Mouse (Mus musculus): ENCODE measurements around the gene Scrn3. TPM values are rescaled to one million over a fixed set of nuclear protein-coding genes. Genes with fewer than 3 reads are reported as not detected.

The Scrn3 gene
- polyA plus RNA-seq, 1 experiment from 2014 or later: 7.7 TPM

DNA sequence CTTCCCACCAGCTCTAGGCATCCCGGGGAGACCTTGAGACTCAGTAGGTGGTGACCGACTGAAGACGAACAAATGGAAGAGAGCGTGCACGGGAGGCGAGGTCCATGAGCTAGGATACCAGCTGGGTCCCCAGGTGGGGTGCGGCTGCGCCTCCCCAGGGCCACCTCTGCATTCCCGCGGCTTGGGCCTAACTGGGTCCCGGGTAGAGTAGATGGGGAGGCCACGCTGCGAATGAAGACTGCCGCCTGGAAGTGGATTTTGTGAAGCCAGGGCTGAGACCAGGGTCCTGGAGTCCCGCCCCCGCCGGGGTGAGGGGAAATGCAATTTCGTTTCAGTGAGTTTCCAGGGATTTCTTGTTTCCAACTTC lies 34.7 kb upstream of the Scrn3 start:
- H3K9me3 ChIP-seq: no peaks in the 10 kb centered on the region
- no peaks in the 10 kb centered on the region for H3K36me3 ChIP-seq (replicated peaks)
- no peak overlapping the region for H3K9ac ChIP-seq
- ATAC-seq (replicated peaks): no peak
- H3K4me2 ChIP-seq: peak overlapping the region; percentile 31
- peaks cover 52% of the 10 kb centered on the region for H3K27me3 ChIP-seq (replicated peaks)
- H3K4me1 ChIP-seq: peaks cover 52% of the 10 kb centered on the region
- WGBS: under 1% methylated on average over 18 of the region's 18 CpGs
- H3K4me3 ChIP-seq: peak overlapping the region; percentile 24
- H3K27ac ChIP-seq: peak overlapping the region; percentile 65

GRCm38 (mm10) chr2:73278131-73278854 lies 34.1 kb upstream of the Scrn3 start:
- H3K9ac ChIP-seq: no peak overlapping the region
- peaks cover 52% of the 10 kb centered on the region for H3K27me3 ChIP-seq (replicated peaks)
- peak overlapping the region; percentile 34 for H3K4me2 ChIP-seq
- H3K27ac ChIP-seq: peak overlapping the region; percentile 65
- no peaks in the 10 kb centered on the region for H3K36me3 ChIP-seq (replicated peaks)
- ATAC-seq (replicated peaks): peak; percentile 83
- H3K9me3 ChIP-seq: no peaks in the 10 kb centered on the region
- peak overlapping the region; percentile 24; the same call in 1 of the 2 replicates for H3K4me3 ChIP-seq
- H3K4me1 ChIP-seq: peaks cover 46% of the 10 kb centered on the region
- under 1% methylated on average over 20 of the region's 20 CpGs for WGBS

DNA sequence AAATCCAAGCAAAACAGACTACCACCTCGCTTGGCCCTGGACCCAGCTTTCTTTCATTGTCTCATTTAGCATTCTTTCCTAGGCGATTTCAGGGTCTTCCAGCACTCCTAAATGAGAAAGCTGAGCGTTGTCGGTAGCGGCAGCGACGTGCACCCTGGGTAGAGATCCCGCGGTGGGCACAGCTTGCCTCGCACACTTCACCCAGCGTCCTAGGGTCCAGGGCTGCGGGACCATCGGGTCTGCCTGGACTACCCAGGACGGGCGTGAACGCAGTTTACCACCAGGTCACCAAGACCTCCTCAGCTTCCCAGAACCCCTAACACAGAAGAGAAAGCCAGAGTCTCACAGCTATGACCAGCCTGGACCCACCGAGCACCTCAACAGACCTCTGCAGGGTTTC lies 33.5 kb upstream of the Scrn3 start:
- WGBS: under 1% methylated on average over 17 of the region's 17 CpGs
- no peak overlapping the region for H3K9ac ChIP-seq
- peaks cover 41% of the 10 kb centered on the region for H3K4me1 ChIP-seq
- peak overlapping the region; percentile 34 for H3K4me2 ChIP-seq
- no peaks in the 10 kb centered on the region for H3K9me3 ChIP-seq
- H3K36me3 ChIP-seq (replicated peaks): no peaks in the 10 kb centered on the region
- H3K4me3 ChIP-seq: peak overlapping the region; percentile 4; the same call in 1 of the 2 replicates
- ATAC-seq (replicated peaks): peak; percentile 59
- H3K27ac ChIP-seq: peak overlapping the region; percentile 54
- H3K27me3 ChIP-seq (replicated peaks): peaks cover 48% of the 10 kb centered on the region

- no peak for ATAC-seq (replicated peaks)
- 2% methylated on average over 30 of the region's 31 CpGs for WGBS
- Histone ChIP-seq H3K36me3 (replicated peaks) (no peaks in the 10 kb centered on the region), H3K4me3 (peak overlapping the region; percentile 4; the same call in 1 of the 2 replicates), H3K9me3 (no peaks in the 10 kb centered on the region), H3K27me3 (replicated peaks) (peaks cover 48% of the 10 kb centered on the region), H3K4me1 (peaks cover 35% of the 10 kb centered on the region), H3K9ac (no peak overlapping the region), H3K4me2 (peak overlapping the region; percentile 34), H3K27ac (peak overlapping the region; percentile 54)
These were observed 32.9 kb upstream of the Scrn3 start for GRCm38 (mm10) chr2:73279271-73280038.

- Histone ChIP-seq H3K27ac (peak overlapping the region; percentile 29; the same call in 1 of the 2 replicates), H3K4me3 (peak overlapping the region; percentile 11; the same call in 1 of the 2 replicates), H3K9me3 (no peaks in the 10 kb centered on the region), H3K27me3 (replicated peaks) (peaks cover 48% of the 10 kb centered on the region), H3K4me1 (peaks cover 32% of the 10 kb centered on the region), H3K36me3 (replicated peaks) (no peaks in the 10 kb centered on the region), H3K9ac (no peak overlapping the region), H3K4me2 (peak overlapping the region; percentile 25; the same call in 1 of the 2 replicates)
- no peak for ATAC-seq (replicated peaks)
- 2% methylated on average over 33 of the region's 33 CpGs for WGBS
These were observed 31.9 kb upstream of the Scrn3 start for GRCm38 (mm10) chr2:73280356-73281047.

- no peaks in the 10 kb centered on the region for H3K9me3 ChIP-seq
- 0 out of 2 replicates have a peak overlapping the region, but pooled peaks have one; percentile 10 for H3K27ac ChIP-seq
- H3K27me3 ChIP-seq (replicated peaks): peaks cover 48% of the 10 kb centered on the region
- 10% methylated on average over 22 of the region's 22 CpGs for WGBS
- H3K4me2 ChIP-seq: peak overlapping the region; percentile 25; the same call in 1 of the 2 replicates
- H3K4me3 ChIP-seq: 0 out of 2 replicates have a peak overlapping the region, but pooled peaks have one; percentile 11
- H3K9ac ChIP-seq: no peak overlapping the region
- no peak for ATAC-seq (replicated peaks)
- peaks cover 32% of the 10 kb centered on the region for H3K4me1 ChIP-seq
- no peaks in the 10 kb centered on the region for H3K36me3 ChIP-seq (replicated peaks)
These were observed 31.2 kb upstream of the Scrn3 start for GRCm38 (mm10) chr2:73281048-73281661.

GRCm38 (mm10) chr2:73281707-73282106 lies 30.7 kb upstream of the Scrn3 start:
- no peak overlapping the region for H3K4me3 ChIP-seq
- H3K4me1 ChIP-seq: peaks cover 32% of the 10 kb centered on the region
- no peak overlapping the region for H3K4me2 ChIP-seq
- H3K27me3 ChIP-seq (replicated peaks): peaks cover 48% of the 10 kb centered on the region
- no peak for ATAC-seq (replicated peaks)
- no peaks in the 10 kb centered on the region for H3K9me3 ChIP-seq
- H3K9ac ChIP-seq: no peak overlapping the region
- H3K36me3 ChIP-seq (replicated peaks): no peaks in the 10 kb centered on the region
- WGBS: 11% methylated on average over 7 of the region's 7 CpGs
- H3K27ac ChIP-seq: no peak overlapping the region

GRCm38 (mm10) chr2:73285630-73286029 lies 26.8 kb upstream of the Scrn3 start:
- no peaks in the 10 kb centered on the region for H3K36me3 ChIP-seq (replicated peaks)
- peaks cover 19% of the 10 kb centered on the region for H3K27me3 ChIP-seq (replicated peaks)
- peaks cover 5% of the 10 kb centered on the region; the same call in 1 of the 2 replicates for H3K4me1 ChIP-seq
- 3% methylated on average over 2 of the region's 2 CpGs for WGBS
- no peak overlapping the region for H3K27ac ChIP-seq
- no peaks in the 10 kb centered on the region for H3K9me3 ChIP-seq
- no peak overlapping the region for H3K4me3 ChIP-seq
- no peak overlapping the region for H3K4me2 ChIP-seq
- no peak overlapping the region for H3K9ac ChIP-seq
- ATAC-seq (replicated peaks): no peak

- H3K9ac ChIP-seq: no peak overlapping the region
- H3K4me3 ChIP-seq: no peak overlapping the region
- H3K27ac ChIP-seq: no peak overlapping the region
- no peaks in the 10 kb centered on the region for H3K9me3 ChIP-seq
- H3K27me3 ChIP-seq (replicated peaks): no peaks in the 10 kb centered on the region
- 90% methylated on average over 4 of the region's 4 CpGs for WGBS
- H3K4me2 ChIP-seq: no peak overlapping the region
- no peaks in the 10 kb centered on the region; the same call in 1 of the 2 replicates for H3K36me3 ChIP-seq (replicated peaks)
- no peak for ATAC-seq (replicated peaks)
- H3K4me1 ChIP-seq: no peaks in the 10 kb centered on the region
These were observed 21.3 kb upstream of the Scrn3 start for GRCm38 (mm10) chr2:73291130-73291529.

GRCm38 (mm10) chr2:73295023-73295422 lies 17.4 kb upstream of the Scrn3 start:
- Histone ChIP-seq H3K4me1 (no peaks in the 10 kb centered on the region), H3K4me3 (no peak overlapping the region), H3K27me3 (replicated peaks) (no peaks in the 10 kb centered on the region), H3K9me3 (no peaks in the 10 kb centered on the region), H3K9ac (no peak overlapping the region), H3K27ac (no peak overlapping the region), H3K36me3 (replicated peaks) (no peaks in the 10 kb centered on the region; the same call in 1 of the 2 replicates), H3K4me2 (no peak overlapping the region)
- WGBS: 86% methylated on average over 7 of the region's 7 CpGs
- no peak for ATAC-seq (replicated peaks)

GRCm38 (mm10) chr2:73298154-73298553 lies 14.2 kb upstream of the Scrn3 start:
- H3K4me2 ChIP-seq: no peak overlapping the region
- H3K36me3 ChIP-seq (replicated peaks): peaks cover 15% of the 10 kb centered on the region; the same call in 1 of the 2 replicates
- H3K4me1 ChIP-seq: no peaks in the 10 kb centered on the region
- no peak overlapping the region for H3K4me3 ChIP-seq
- H3K27me3 ChIP-seq (replicated peaks): no peaks in the 10 kb centered on the region
- 76% methylated on average over 7 of the region's 7 CpGs for WGBS
- H3K9ac ChIP-seq: no peak overlapping the region
- no peak for ATAC-seq (replicated peaks)
- H3K27ac ChIP-seq: no peak overlapping the region
- no peaks in the 10 kb centered on the region for H3K9me3 ChIP-seq
